Mouse (Mus musculus) limb, embryonic 11.5 days (tissue): Measurements from ENCODE around the gene Itpr1. TPM values are rescaled to one million over a fixed set of nuclear protein-coding genes. Genes with fewer than 3 reads are reported as not detected.

Source experiments
- ATAC-seq: fragments of 200-750 bp; cut with Nextera tagmentation; 2 replicates; pipeline ENCODE4 v1.8.0; 2017; ENCODE audit warnings: low read depth; ENCODE audit not compliant: insufficient number of reproducible peaks, low FRiP score, low TSS enrichment
- DNase-seq: peaks from one replicate; pipeline ENCODE4 v3.0.0-alpha.2; 2015; ENCODE audit warnings: low spot score
- H3K27ac ChIP-seq: fragments of 300-500 bp; sonication (generic); replicated peaks from 2 replicates; pipeline ENCODE4 v1.5.1; 2014; ENCODE audit warnings: low read depth, mild to moderate bottlenecking, low read length
- H3K27me3 ChIP-seq: fragments of 300-500 bp; sonication (generic); 2 replicates; pipeline ENCODE4 v1.6.1; 2014; ENCODE audit warnings: mild to moderate bottlenecking, low read length, mixed read lengths; ENCODE audit not compliant: control insufficient read depth, insufficient read depth
- H3K36me3 ChIP-seq: fragments of 300-500 bp; sonication (generic); 2 replicates; pipeline ENCODE4 v1.6.1; 2014; ENCODE audit warnings: mild to moderate bottlenecking, low read length, moderate library complexity, mixed read lengths; ENCODE audit not compliant: control insufficient read depth, insufficient read depth
- H3K4me1 ChIP-seq: fragments of 300-500 bp; sonication (generic); 2 replicates; pipeline ENCODE4 v1.6.1; 2014; ENCODE audit warnings: low read length, mixed read lengths; ENCODE audit not compliant: control insufficient read depth, insufficient read depth
- H3K4me2 ChIP-seq: fragments of 300-500 bp; sonication (generic); 2 replicates; pipeline ENCODE4 v1.6.1; 2014; ENCODE audit warnings: low read depth, mild to moderate bottlenecking, moderate library complexity; ENCODE audit not compliant: severe bottlenecking
- H3K4me3 ChIP-seq: fragments of 300-500 bp; sonication (generic); 2 replicates; pipeline ENCODE4 v1.5.1; 2014; ENCODE audit warnings: low read depth, low read length
- H3K9ac ChIP-seq: fragments of 300-500 bp; sonication (generic); 2 replicates; pipeline ENCODE4 v1.6.1; 2014; ENCODE audit warnings: mild to moderate bottlenecking, low read length
- H3K9me3 ChIP-seq: fragments of 300-500 bp; sonication (generic); 2 replicates; pipeline ENCODE4 v1.6.1; 2016; ENCODE audit warnings: low read length; ENCODE audit not compliant: control insufficient read depth
- WGBS: fragments of 180-500 bp; shearing (Covaris S2); extraction: QIAGEN DNeasy Blood & Tissue Kit; methylation state at CpG from one replicate; pipeline ENCODE4 v1.1.7; 2014; 5-methylcytosine and 5-hydroxymethylcytosine counted together
- polyA plus RNA-seq: library from polyadenylated mRNA; unstranded; fragments of >200 nt; fragmentation: Nextera tagmentation; extraction: Ambion mirVana; gene quantifications from 2 replicates; pipeline ENCODE4 v1.2.1, GENCODE M21; 2014

Itpr1 gene
- polyA plus RNA-seq, 1 experiment from 2014 or later: 6.4 TPM

GRCm38 (mm10) chr6:108351998-108352397 is 139.1 kb downstream of the Itpr1 start:
- no peak overlapping the region for H3K27ac ChIP-seq
- no peaks in the 10 kb centered on the region for H3K9me3 ChIP-seq
- H3K4me3 ChIP-seq: no peak overlapping the region
- 88% methylated on average over 8 of the region's 8 CpGs for WGBS
- H3K9ac ChIP-seq: no peak overlapping the region
- no peak for DNase-seq
- H3K36me3 ChIP-seq: no peaks in the 10 kb centered on the region
- H3K27me3 ChIP-seq: no peaks in the 10 kb centered on the region
- H3K4me1 ChIP-seq: no peaks in the 10 kb centered on the region
- no peak overlapping the region for H3K4me2 ChIP-seq
- no peak for ATAC-seq

- Histone ChIP-seq H3K4me2 (no peak overlapping the region), H3K36me3 (no peaks in the 10 kb centered on the region), H3K27me3 (no peaks in the 10 kb centered on the region), H3K27ac (no peak overlapping the region), H3K9ac (no peak overlapping the region), H3K4me1 (no peaks in the 10 kb centered on the region), H3K9me3 (no peaks in the 10 kb centered on the region), H3K4me3 (no peak overlapping the region)
- 87% methylated on average over 4 of the region's 4 CpGs for WGBS
- DNase-seq: no peak
- ATAC-seq: no peak
Measured at GRCm38 (mm10) chr6:108367412-108367811, 154.5 kb downstream of the Itpr1 start.

- H3K9me3 ChIP-seq: no peaks in the 10 kb centered on the region
- H3K4me3 ChIP-seq: no peak overlapping the region
- no peak overlapping the region for H3K4me2 ChIP-seq
- no peaks in the 10 kb centered on the region for H3K27me3 ChIP-seq
- DNase-seq: no peak
- no peaks in the 10 kb centered on the region for H3K36me3 ChIP-seq
- WGBS: 96% methylated on average over 11 of the region's 11 CpGs
- H3K27ac ChIP-seq: no peak overlapping the region
- ATAC-seq: no peak
- H3K9ac ChIP-seq: no peak overlapping the region
- no peaks in the 10 kb centered on the region for H3K4me1 ChIP-seq
Measured at GRCm38 (mm10) chr6:108369031-108369430, 156.1 kb downstream of the Itpr1 start.

- DNase-seq: no peak
- no peak for ATAC-seq
- Histone ChIP-seq H3K4me1 (no peaks in the 10 kb centered on the region), H3K9me3 (no peaks in the 10 kb centered on the region), H3K27me3 (no peaks in the 10 kb centered on the region), H3K9ac (no peak overlapping the region), H3K4me3 (no peak overlapping the region), H3K4me2 (no peak overlapping the region), H3K36me3 (no peaks in the 10 kb centered on the region), H3K27ac (no peak overlapping the region)
- 90% methylated on average over 7 of the region's 7 CpGs for WGBS
Measured at GRCm38 (mm10) chr6:108371347-108371893, 158.5 kb downstream of the Itpr1 start.

GRCm38 (mm10) chr6:108374019-108374418 is 161.1 kb downstream of the Itpr1 start:
- WGBS: 84% methylated on average over 7 of the region's 7 CpGs
- no peaks in the 10 kb centered on the region for H3K4me1 ChIP-seq
- no peak for DNase-seq
- H3K36me3 ChIP-seq: no peaks in the 10 kb centered on the region
- H3K4me3 ChIP-seq: no peak overlapping the region
- H3K27me3 ChIP-seq: no peaks in the 10 kb centered on the region
- H3K27ac ChIP-seq: no peak overlapping the region
- no peaks in the 10 kb centered on the region for H3K9me3 ChIP-seq
- H3K4me2 ChIP-seq: no peak overlapping the region
- no peak overlapping the region for H3K9ac ChIP-seq
- ATAC-seq: no peak

GRCm38 (mm10) chr6:108379041-108379440 is 166.1 kb downstream of the Itpr1 start:
- H3K27ac ChIP-seq: no peak overlapping the region
- no peaks in the 10 kb centered on the region for H3K36me3 ChIP-seq
- H3K9ac ChIP-seq: no peak overlapping the region
- ATAC-seq (no peak), DNase-seq (no peak)
- H3K4me3 ChIP-seq: no peak overlapping the region
- no peaks in the 10 kb centered on the region for H3K4me1 ChIP-seq
- H3K4me2 ChIP-seq: no peak overlapping the region
- no peaks in the 10 kb centered on the region for H3K9me3 ChIP-seq
- 92% methylated on average over 3 of the region's 3 CpGs for WGBS
- no peaks in the 10 kb centered on the region for H3K27me3 ChIP-seq

GRCm38 (mm10) chr6:108380209-108380608 is 167.3 kb downstream of the Itpr1 start:
- H3K9me3 ChIP-seq: no peaks in the 10 kb centered on the region
- DNase-seq (no peak), ATAC-seq (no peak)
- no peaks in the 10 kb centered on the region for H3K27me3 ChIP-seq
- H3K27ac ChIP-seq: no peak overlapping the region
- WGBS: 79% methylated on average over 2 of the region's 2 CpGs
- no peaks in the 10 kb centered on the region for H3K36me3 ChIP-seq
- H3K9ac ChIP-seq: no peak overlapping the region
- H3K4me1 ChIP-seq: no peaks in the 10 kb centered on the region
- no peak overlapping the region for H3K4me2 ChIP-seq
- no peak overlapping the region for H3K4me3 ChIP-seq

- no peaks in the 10 kb centered on the region; the same call in 1 of the 2 replicates for H3K36me3 ChIP-seq
- no peak for ATAC-seq
- no peaks in the 10 kb centered on the region for H3K4me1 ChIP-seq
- no peak overlapping the region for H3K9ac ChIP-seq
- H3K4me2 ChIP-seq: no peak overlapping the region
- no peaks in the 10 kb centered on the region for H3K9me3 ChIP-seq
- 91% methylated on average over 6 of the region's 6 CpGs for WGBS
- H3K27me3 ChIP-seq: no peaks in the 10 kb centered on the region
- no peak overlapping the region for H3K4me3 ChIP-seq
- H3K27ac ChIP-seq: no peak overlapping the region
- DNase-seq: no peak
Measured at GRCm38 (mm10) chr6:108390624-108391324, 177.9 kb downstream of the Itpr1 start.

GRCm38 (mm10) chr6:108393131-108393530 is 180.2 kb downstream of the Itpr1 start:
- H3K9me3 ChIP-seq: no peaks in the 10 kb centered on the region
- WGBS: 86% methylated on average over 8 of the region's 8 CpGs
- ATAC-seq (no peak), DNase-seq (no peak)
- no peak overlapping the region for H3K27ac ChIP-seq
- no peaks in the 10 kb centered on the region for H3K27me3 ChIP-seq
- H3K36me3 ChIP-seq: no peaks in the 10 kb centered on the region
- no peak overlapping the region for H3K4me3 ChIP-seq
- H3K4me2 ChIP-seq: no peak overlapping the region
- no peaks in the 10 kb centered on the region for H3K4me1 ChIP-seq
- no peak overlapping the region for H3K9ac ChIP-seq
